Mouse (Mus musculus) hindbrain, embryonic 14.5 days (tissue): ENCODE results near the gene Ppox. TPM values are rescaled to one million over a fixed set of nuclear protein-coding genes. Genes with fewer than 3 reads are reported as not detected.
A peak's percentile ranks its signal among the peaks of the same experiment; 100 is the strongest.
"Not testable (repeated sequence)": the region's sequence is repeated elsewhere in the genome, so short reads cannot be mapped to it uniquely, and the experiment has no call there.

Source experiments
- ATAC-seq: fragments of 200-750 bp; cut with Nextera tagmentation; 2 replicates; pipeline ENCODE4 v1.8.0; 2017; ENCODE audit warnings: moderate number of reproducible peaks, mild to moderate bottlenecking, moderate TSS enrichment, moderate library complexity; ENCODE audit not compliant: low FRiP score
- DNase-seq: peaks from one replicate; pipeline ENCODE4 v3.0.0-alpha.2; 2015; ENCODE audit warnings: low spot score
- H3K27ac ChIP-seq: fragments of 300-500 bp; sonication (generic); 2 replicates; pipeline ENCODE4 v1.5.1; 2014; ENCODE audit warnings: mild to moderate bottlenecking, moderate library complexity
- H3K27me3 ChIP-seq: fragments of 300-500 bp; sonication (generic); 2 replicates; pipeline ENCODE4 v1.6.1; 2014; ENCODE audit warnings: mild to moderate bottlenecking, low read length, mixed read lengths; ENCODE audit not compliant: control insufficient read depth, insufficient read depth
- H3K36me3 ChIP-seq: fragments of 300-500 bp; sonication (generic); replicated peaks from 2 replicates; pipeline ENCODE4 v1.6.1; 2014; ENCODE audit not compliant: control insufficient read depth, insufficient read depth
- H3K4me1 ChIP-seq: fragments of 300-500 bp; sonication (generic); replicated peaks from 2 replicates; pipeline ENCODE4 v1.6.1; 2014; ENCODE audit warnings: antibody characterized with exemption, low read length, mixed read lengths; ENCODE audit not compliant: control insufficient read depth, insufficient read depth
- H3K4me2 ChIP-seq: fragments of 300-500 bp; sonication (generic); replicated peaks from 2 replicates; pipeline ENCODE4 v1.6.1; 2014; ENCODE audit warnings: mild to moderate bottlenecking, moderate library complexity
- H3K4me3 ChIP-seq: fragments of 300-500 bp; sonication (generic); replicated peaks from 2 replicates; pipeline ENCODE4 v1.5.1; 2014; ENCODE audit warnings: mild to moderate bottlenecking, low read length
- H3K9ac ChIP-seq: fragments of 300-500 bp; sonication (generic); 2 replicates; pipeline ENCODE4 v1.6.1; 2014
- H3K9me3 ChIP-seq: fragments of 300-500 bp; sonication (generic); 2 replicates; pipeline ENCODE4 v1.6.1; 2016; ENCODE audit warnings: low read length; ENCODE audit not compliant: control insufficient read depth
- WGBS: fragments of 180-500 bp; shearing (Covaris S2); extraction: QIAGEN DNeasy Blood & Tissue Kit; methylation state at CpG from one replicate; pipeline ENCODE4 v1.1.7; 2014; 5-methylcytosine and 5-hydroxymethylcytosine counted together
- polyA plus RNA-seq: library from polyadenylated mRNA; unstranded; fragments of >200 nt; fragmentation: Nextera tagmentation; extraction: Ambion mirVana; gene quantifications from 2 replicates; pipeline ENCODE4 v1.2.1, GENCODE M21; 2014

The Ppox gene
- polyA plus RNA-seq, 1 experiment from 2014 or later: 44.6 TPM

GRCm38 (mm10) chr1:171250680-171251593, 30.0 kb downstream of the Ppox start, which contains the start of gene Ndufs2:
TSS of gene Ndufs2 (minus strand) at chr1:171251388.
- Histone ChIP-seq H3K4me2 (peak within 1 kb of the TSS; percentile 49), H3K9me3 (no peaks in the 10 kb centered on the region), H3K27ac (peak within 1 kb of the TSS; percentile 29), H3K9ac (peak within 1 kb of the TSS; percentile 54), H3K36me3 (no peaks in the 10 kb centered on the region), H3K27me3 (no peaks in the 10 kb centered on the region), H3K4me1 (peaks cover 38% of the 10 kb centered on the region), H3K4me3 (peak within 1 kb of the TSS; percentile 25)
- WGBS: 7% methylated on average over 26 of the region's 26 CpGs
- DNase-seq (no peak), ATAC-seq (no peak)

DNA sequence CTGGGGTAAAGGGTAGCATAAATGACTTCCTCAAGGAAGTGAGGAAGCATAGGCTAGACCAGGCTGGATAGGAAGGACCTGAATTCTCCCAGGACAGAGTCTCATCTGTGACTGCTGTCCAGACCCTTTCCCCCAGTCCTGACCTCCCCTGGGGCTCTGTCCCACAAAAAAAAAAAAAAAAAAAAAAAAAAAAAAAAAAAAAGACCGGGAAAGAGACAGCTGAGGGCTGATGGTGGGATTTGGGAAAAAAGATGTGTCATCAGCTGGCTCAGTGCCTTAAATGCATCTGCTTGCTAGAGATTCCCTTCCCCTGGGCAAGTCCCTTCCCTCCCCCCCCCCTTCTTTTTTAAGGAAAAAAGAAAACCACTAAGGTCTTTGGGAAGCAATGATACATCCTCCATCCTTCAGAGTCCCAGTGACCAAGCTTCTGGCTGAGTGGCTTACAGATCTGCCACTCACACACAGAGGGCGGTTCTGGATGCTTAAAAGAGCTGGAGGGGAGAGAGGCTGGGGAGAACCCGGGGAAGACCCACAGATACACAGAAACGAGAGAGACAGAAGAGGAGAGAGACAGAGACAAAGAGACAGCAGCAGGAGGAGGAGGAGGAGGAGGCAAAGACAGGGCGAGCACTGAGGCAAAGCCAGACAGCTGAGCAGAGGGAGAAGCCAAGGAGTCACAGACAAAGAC, 30.9 kb downstream of the Ppox start, which contains the start of gene Adamts4:
Gene Adamts4, plus strand, starts transcription at position 509 of the 688 bp plus-strand sequence.
- DNase-seq: no peak
- Histone ChIP-seq H3K9me3 (no peaks in the 10 kb centered on the region), H3K27ac (peak within 1 kb of the TSS; percentile 12), H3K4me2 (peak within 1 kb of the TSS; percentile 49), H3K27me3 (no peaks in the 10 kb centered on the region), H3K9ac (peak within 1 kb of the TSS; percentile 54), H3K36me3 (0 out of 2 replicates have a peak, but pooled peaks cover 7% of the 10 kb centered on the region), H3K4me1 (peaks cover 42% of the 10 kb centered on the region), H3K4me3 (peak within 1 kb of the TSS; percentile 25)
- WGBS: 19% methylated on average over 5 of the region's 5 CpGs
- no peak for ATAC-seq

DNA sequence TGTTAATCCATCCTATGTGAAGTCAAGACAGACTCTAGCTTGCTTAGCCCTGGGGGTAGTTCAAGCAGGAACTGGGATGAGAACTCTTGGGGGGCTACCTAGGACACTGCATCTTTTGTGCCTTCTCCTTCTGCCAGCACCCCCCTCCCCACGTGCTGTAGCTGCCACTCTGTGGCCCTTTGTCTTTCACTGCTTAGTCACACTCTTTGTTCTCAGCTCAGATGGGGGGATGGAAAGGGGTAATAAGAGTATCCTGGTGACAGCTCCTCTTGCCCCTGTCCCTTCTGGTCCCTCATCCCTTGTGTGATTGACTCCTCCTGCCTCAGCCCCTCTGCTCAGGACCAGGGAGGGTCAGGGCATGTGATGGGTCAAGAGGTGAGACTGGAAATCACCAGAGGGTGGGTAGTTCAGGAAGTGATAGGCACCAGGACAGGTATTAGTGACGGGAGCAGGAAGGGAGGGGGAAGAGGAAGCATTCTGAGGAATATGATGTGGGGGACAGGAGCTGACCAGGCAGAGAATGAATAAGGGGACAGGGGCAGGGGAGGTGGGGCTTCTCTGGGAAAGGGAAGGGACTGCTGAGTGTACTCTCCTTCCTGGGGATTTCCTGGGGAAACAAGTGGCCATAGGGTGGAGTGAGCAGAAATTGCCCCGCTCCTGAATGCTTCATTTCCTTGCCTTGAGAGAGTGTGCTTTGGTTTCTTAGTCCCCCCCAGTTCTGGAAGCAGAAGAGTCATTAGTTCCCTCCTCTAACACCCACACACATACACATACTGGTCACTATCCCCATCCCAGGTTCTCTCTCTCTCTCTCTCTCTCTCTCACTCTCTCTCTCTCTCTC, 32.4 kb downstream of the Ppox start:
- peaks cover 18% of the 10 kb centered on the region for H3K36me3 ChIP-seq
- no peaks in the 10 kb centered on the region for H3K27me3 ChIP-seq
- H3K4me3 ChIP-seq: no peak overlapping the region
- H3K9me3 ChIP-seq: no peaks in the 10 kb centered on the region
- peak overlapping the region; percentile 71; the same call in 1 of the 2 replicates for H3K4me2 ChIP-seq
- ATAC-seq (no peak), DNase-seq (no peak)
- H3K9ac ChIP-seq: no peak overlapping the region
- 28% methylated on average over 3 of the region's 3 CpGs for WGBS
- H3K4me1 ChIP-seq: peaks cover 42% of the 10 kb centered on the region
- H3K27ac ChIP-seq: 0 out of 2 replicates have a peak overlapping the region, but pooled peaks have one; percentile 81

DNA sequence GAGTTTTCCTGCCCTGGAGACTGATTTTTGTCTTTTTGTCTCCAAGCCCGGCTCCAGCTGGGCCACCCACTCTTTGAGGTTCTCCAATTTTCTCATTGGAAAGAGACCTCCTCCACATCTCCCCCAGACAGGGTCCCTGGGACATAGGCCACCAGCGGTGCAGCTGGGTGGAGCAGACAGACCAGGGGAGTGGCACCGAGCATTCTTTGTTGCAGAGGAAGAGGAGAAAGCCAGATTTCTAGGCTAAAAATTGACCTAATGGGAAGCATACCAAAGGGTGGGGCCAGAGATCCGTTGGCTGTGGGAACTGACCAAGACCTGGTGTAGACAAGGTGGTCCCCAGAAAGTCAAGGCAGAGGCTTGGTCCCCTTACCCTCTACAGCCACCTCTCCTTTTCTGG, 33.1 kb downstream of the Ppox start:
- DNase-seq: no peak
- 24% methylated on average over 4 of the region's 4 CpGs for WGBS
- peaks cover 25% of the 10 kb centered on the region for H3K36me3 ChIP-seq
- H3K9ac ChIP-seq: no peak overlapping the region
- no peaks in the 10 kb centered on the region for H3K9me3 ChIP-seq
- H3K4me3 ChIP-seq: peak overlapping the region; percentile 80; the same call in 1 of the 2 replicates
- no peaks in the 10 kb centered on the region for H3K27me3 ChIP-seq
- peaks cover 42% of the 10 kb centered on the region for H3K4me1 ChIP-seq
- peak overlapping the region; percentile 81 for H3K27ac ChIP-seq
- no peak for ATAC-seq
- H3K4me2 ChIP-seq: peak overlapping the region; percentile 71

DNA sequence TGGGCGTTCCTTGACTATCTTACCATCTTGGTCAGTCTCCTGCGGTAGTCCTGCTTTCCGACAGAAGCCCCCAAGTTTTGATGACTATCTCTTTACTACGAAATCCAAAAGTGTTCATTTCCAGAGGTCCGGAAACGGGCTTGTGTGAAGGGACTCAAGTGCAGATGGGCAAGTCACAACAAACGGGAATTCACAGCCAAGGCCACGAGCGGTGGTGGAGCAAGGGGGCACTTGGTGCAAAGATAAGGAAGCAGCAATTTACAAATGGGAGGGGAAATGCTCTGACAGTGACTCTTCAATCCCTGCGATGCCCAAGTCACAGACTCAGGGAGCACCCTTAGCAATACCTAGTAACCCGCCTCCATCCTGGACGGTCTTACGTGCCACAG, 33.5 kb downstream of the Ppox start:
- peaks cover 30% of the 10 kb centered on the region for H3K36me3 ChIP-seq
- peak overlapping the region; percentile 71 for H3K4me2 ChIP-seq
- DNase-seq (no peak), ATAC-seq (no peak; the same call in 1 of the 2 replicates)
- H3K9me3 ChIP-seq: no peaks in the 10 kb centered on the region
- H3K4me3 ChIP-seq: peak overlapping the region; percentile 80
- peak overlapping the region; percentile 81 for H3K27ac ChIP-seq
- H3K4me1 ChIP-seq: peaks cover 40% of the 10 kb centered on the region
- 20% methylated on average over 13 of the region's 13 CpGs for WGBS
- H3K9ac ChIP-seq: peak overlapping the region; percentile 38
- H3K27me3 ChIP-seq: no peaks in the 10 kb centered on the region

- peak overlapping the region; percentile 80 for H3K4me3 ChIP-seq
- H3K9ac ChIP-seq: peak overlapping the region; percentile 94
- peak; percentile 99 for DNase-seq
- peak overlapping the region; percentile 81 for H3K27ac ChIP-seq
- H3K36me3 ChIP-seq: peaks cover 35% of the 10 kb centered on the region
- H3K4me2 ChIP-seq: peak overlapping the region; percentile 71
- no peaks in the 10 kb centered on the region for H3K27me3 ChIP-seq
- H3K9me3 ChIP-seq: no peaks in the 10 kb centered on the region
- under 1% methylated on average over 41 of the region's 41 CpGs for WGBS
- H3K4me1 ChIP-seq: peaks cover 34% of the 10 kb centered on the region
- ATAC-seq: peak; percentile 94
These were observed 34.1 kb downstream of the Ppox start for GRCm38 (mm10) chr1:171246709-171247452.

DNA sequence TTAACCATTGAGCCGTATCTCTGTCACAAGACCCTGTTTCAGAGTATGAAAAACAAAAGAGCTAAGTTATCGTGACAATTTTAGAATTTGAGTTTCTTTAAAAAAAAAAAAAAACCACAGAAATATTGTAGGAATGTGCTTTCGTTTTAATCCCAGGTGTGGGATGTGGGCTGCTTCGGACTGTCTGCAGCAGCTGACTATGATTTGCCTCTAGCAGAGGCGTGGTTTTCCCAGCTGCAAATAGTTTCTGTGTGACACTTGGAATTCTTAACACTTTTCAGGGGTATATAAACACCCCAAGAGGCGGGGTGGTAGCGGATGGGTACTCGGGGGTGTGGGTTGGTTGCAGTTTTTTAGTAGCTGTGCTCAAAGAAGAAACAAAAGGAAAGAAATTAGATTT, 35.6 kb downstream of the Ppox start:
- H3K4me3 ChIP-seq: no peak overlapping the region
- peak overlapping the region; percentile 71 for H3K4me2 ChIP-seq
- H3K27me3 ChIP-seq: no peaks in the 10 kb centered on the region
- H3K27ac ChIP-seq: no peak overlapping the region
- no peak overlapping the region for H3K9ac ChIP-seq
- peaks cover 20% of the 10 kb centered on the region for H3K4me1 ChIP-seq
- DNase-seq: no peak
- ATAC-seq: no peak
- WGBS: 95% methylated on average over 8 of the region's 8 CpGs
- peaks cover 50% of the 10 kb centered on the region for H3K36me3 ChIP-seq
- no peaks in the 10 kb centered on the region for H3K9me3 ChIP-seq

DNA sequence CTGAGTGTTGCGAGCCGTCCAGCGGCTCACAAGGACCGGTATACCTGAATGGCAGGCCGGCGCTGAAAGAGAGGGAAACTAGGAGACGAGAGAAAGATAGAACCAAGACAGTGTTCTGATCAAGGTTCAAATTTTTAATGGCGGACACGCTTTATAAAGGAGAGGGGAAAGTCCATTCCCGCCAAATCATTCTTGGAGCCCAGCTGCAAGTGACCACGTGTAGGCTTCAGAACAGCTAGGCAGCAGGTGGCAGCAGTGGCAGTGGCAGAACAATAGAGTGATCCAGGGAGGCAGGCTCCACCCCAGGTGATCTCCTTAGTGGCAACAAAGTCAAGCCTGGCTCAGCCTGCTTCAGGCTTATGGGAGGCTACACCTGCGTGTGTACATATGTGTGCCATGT, 39.0 kb downstream of the Ppox start:
- peaks cover 84% of the 10 kb centered on the region for H3K36me3 ChIP-seq
- H3K4me1 ChIP-seq, H3K9ac ChIP-seq, DNase-seq, H3K4me3 ChIP-seq, H3K27ac ChIP-seq, H3K27me3 ChIP-seq, H3K4me2 ChIP-seq, H3K9me3 ChIP-seq, ATAC-seq: not testable (repeated sequence)
- 85% methylated on average over 12 of the region's 12 CpGs for WGBS
